Mouse (Mus musculus) ES-Bruce4 (cell line): ENCODE results near the gene Inpp4b.

Source experiments
- CTCF ChIP-seq: IDR thresholded peaks from one replicate; pipeline ENCODE4 v1.8.1; 2011; ENCODE audit warnings: low read depth, low read length
- POLR2A ChIP-seq: IDR thresholded peaks from one replicate; pipeline ENCODE4 v1.8.1; 2011; ENCODE audit warnings: low read length; ENCODE audit not compliant: insufficient read depth

GRCm38 (mm10) chr8:81880071-81880470 is 537.7 kb downstream of the Inpp4b start:
- no peak for TF ChIP-seq CTCF
- no peak for TF ChIP-seq POLR2A
